Mouse (Mus musculus): Measurements from ENCODE around the gene Egfr.

DNA sequence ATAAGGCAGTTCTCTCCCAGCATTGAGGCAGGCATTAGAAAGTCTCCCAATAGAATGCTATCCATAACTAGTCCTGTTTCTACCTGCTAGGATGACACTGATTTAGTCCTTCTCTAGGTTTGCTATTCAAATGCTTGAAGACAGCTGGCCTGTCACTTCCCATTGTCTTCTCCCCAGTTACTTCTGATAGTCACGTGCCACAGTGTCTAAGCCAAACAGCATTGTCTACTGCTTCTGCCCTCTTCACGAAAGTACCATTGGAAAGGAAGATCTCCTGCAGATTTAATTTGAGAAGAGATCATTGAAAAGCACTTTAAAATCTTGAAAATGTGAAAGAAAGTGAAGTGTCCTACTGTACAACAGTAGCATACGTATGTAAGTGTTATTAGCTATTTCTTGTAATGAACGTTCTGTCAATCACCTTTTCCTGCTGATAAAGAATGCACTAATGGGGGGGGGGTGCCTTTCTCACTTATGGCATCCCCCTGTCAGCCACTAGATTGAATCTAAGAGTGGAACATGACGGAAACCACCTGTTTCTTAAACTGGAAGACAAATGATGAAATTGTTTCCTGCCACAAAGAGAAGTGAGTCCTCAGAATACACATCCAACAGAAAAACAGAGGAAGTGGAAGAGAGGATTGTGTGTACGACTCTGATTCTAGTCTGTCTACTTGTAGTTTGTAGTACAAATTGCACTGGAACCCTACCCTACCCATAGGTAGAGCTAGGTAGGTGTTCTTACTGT, 204.3 kb downstream of the Egfr start:
- TF ChIP-seq POLR2A (IDR thresholded peaks at IDR 0.05; ENCODE audit: extremely low read depth, insufficient read depth, low read length) (no peak), CTCF (IDR thresholded peaks at IDR 0.05; ENCODE audit: extremely low read depth, insufficient read depth, low read length) (no peak)

All from cortical plate, adult 2 months (tissue).